Mouse (Mus musculus): ENCODE results near the gene Samd10. TPM values are rescaled to one million over a fixed set of nuclear protein-coding genes. Genes with fewer than 3 reads are reported as not detected.

Samd10 gene
- polyA plus RNA-seq, 1 experiment from 2014 or later = 52.0 TPM

DNA sequence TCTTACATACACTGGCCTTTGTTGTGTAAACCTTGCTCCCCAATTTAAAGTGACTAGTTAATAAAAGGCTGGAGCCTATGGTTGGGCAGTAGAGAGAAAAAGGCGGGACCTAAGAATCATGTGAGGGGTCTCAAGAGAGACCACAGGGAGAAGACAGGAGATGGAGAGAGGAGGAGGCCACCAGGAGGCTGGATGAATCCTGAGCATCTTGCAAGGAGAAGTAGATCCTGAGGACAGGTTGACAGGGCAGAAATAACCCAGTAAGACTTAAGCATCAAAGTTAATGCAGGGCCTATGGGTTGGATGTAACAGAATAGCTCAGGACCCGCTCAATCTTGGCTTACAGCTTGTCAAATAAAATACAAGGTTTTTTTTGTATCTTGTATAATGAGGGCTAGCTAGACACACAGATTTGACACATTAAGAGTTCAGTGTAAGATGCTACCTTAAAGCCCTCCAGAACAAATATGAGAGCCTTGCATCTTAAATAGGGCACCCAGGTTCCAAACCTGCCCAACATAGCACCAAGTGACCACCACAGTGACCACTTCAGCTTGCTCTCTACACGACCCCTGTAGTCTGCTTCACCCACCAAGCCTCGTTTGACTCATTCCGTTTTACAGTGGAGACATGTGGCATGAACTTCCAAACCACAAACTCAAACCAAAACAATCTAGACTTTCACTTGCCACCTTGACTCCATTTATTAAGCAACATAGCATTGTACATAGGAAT, 19.9 kb upstream of the Samd10 start:
- Histone ChIP-seq H3K27ac (ENCODE audit: low read depth, low read length) (no peak overlapping the region), H3K27me3 (ENCODE audit: control insufficient read depth, insufficient read depth, low read length) (no peaks in the 10 kb centered on the region), H3K9ac (ENCODE audit: low read length) (no peak overlapping the region), H3K4me3 (ENCODE audit: low read depth, low read length) (no peak overlapping the region), H3K9me3 (ENCODE audit: control insufficient read depth, low read length) (no peaks in the 10 kb centered on the region), H3K36me3 (ENCODE audit: control insufficient read depth, insufficient read depth, low read length) (peaks cover 7% of the 10 kb centered on the region; the same call in 1 of the 2 replicates), H3K4me1 (replicated peaks; ENCODE audit: control insufficient read depth, insufficient read depth, low read length) (no peaks in the 10 kb centered on the region), H3K4me2 (ENCODE audit: low read depth, low read length, severe bottlenecking) (no peak overlapping the region)
- DNase-seq (ENCODE audit: low spot score) (no peak), ATAC-seq (replicated peaks; ENCODE audit: low FRiP score) (no peak)
- 90% methylated on average over 5 of the region's 5 CpGs for WGBS

DNA sequence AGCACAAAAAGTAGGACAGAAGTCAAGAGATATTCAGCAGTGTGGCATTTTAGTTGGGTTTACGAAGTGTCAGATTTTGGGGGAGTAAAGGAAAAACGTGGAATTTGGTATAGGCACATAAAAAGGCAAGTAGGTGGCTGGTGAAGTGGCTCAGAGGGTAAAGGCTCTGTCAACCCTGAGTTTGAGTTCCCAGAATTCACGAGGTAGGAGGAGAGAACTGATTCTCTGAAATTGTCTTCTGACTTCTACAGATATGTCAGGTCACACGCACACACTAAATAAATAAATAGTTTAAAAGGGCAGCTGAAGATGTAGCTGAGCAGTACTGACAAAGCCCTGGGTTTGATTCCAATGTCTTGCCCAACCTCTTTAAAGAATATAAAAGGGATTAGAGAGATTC, 3.4 kb upstream of the Samd10 start:
- H3K4me2 ChIP-seq (ENCODE audit: low read depth, low read length, severe bottlenecking) = no peak overlapping the region
- WGBS = 84% methylated on average over 4 of the region's 4 CpGs
- ATAC-seq (replicated peaks; ENCODE audit: low FRiP score) (no peak), DNase-seq (ENCODE audit: low spot score) (no peak)
- no peak overlapping the region for H3K4me3 ChIP-seq (ENCODE audit: low read depth, low read length)
- H3K9ac ChIP-seq (ENCODE audit: low read length) = no peak overlapping the region
- no peak overlapping the region for H3K27ac ChIP-seq (ENCODE audit: low read depth, low read length)
- no peaks in the 10 kb centered on the region for H3K36me3 ChIP-seq (ENCODE audit: control insufficient read depth, insufficient read depth, low read length)
- H3K9me3 ChIP-seq (ENCODE audit: control insufficient read depth, low read length) = no peaks in the 10 kb centered on the region
- H3K4me1 ChIP-seq (replicated peaks; ENCODE audit: control insufficient read depth, insufficient read depth, low read length) = peaks cover 10% of the 10 kb centered on the region; the same call in 1 of the 2 replicates
- no peaks in the 10 kb centered on the region for H3K27me3 ChIP-seq (ENCODE audit: control insufficient read depth, insufficient read depth, low read length)

DNA sequence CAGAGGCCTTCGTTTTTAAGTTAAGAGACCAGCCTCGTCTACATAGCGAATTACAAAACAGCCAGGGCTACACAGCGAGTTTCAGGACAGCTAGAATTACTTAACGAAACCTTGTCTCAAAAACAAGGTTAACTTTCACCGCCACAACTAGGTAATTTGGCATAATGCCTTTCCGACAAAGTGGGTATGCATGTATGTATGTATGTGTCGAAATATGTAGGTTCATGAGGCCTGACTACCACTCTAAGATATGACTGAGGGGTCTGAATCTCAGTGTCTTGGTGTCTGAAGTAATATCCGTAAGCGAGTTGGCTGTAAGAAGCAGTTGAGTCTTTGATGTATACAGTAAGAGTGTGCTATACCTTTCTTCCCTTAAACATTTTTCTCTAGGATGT, 2.7 kb upstream of the Samd10 start:
- Histone ChIP-seq H3K4me3 (ENCODE audit: low read depth, low read length) (peak overlapping the region; percentile 64), H3K27me3 (ENCODE audit: control insufficient read depth, insufficient read depth, low read length) (no peaks in the 10 kb centered on the region), H3K9me3 (ENCODE audit: control insufficient read depth, low read length) (no peaks in the 10 kb centered on the region), H3K4me1 (replicated peaks; ENCODE audit: control insufficient read depth, insufficient read depth, low read length) (peaks cover 10% of the 10 kb centered on the region; the same call in 1 of the 2 replicates), H3K27ac (ENCODE audit: low read depth, low read length) (no peak overlapping the region), H3K9ac (ENCODE audit: low read length) (peak overlapping the region; percentile 71), H3K4me2 (ENCODE audit: low read depth, low read length, severe bottlenecking) (peak overlapping the region; percentile 92), H3K36me3 (ENCODE audit: control insufficient read depth, insufficient read depth, low read length) (no peaks in the 10 kb centered on the region)
- ATAC-seq (replicated peaks; ENCODE audit: low FRiP score) = no peak
- WGBS = 29% methylated on average over 10 of the region's 10 CpGs
- no peak for DNase-seq (ENCODE audit: low spot score)

DNA sequence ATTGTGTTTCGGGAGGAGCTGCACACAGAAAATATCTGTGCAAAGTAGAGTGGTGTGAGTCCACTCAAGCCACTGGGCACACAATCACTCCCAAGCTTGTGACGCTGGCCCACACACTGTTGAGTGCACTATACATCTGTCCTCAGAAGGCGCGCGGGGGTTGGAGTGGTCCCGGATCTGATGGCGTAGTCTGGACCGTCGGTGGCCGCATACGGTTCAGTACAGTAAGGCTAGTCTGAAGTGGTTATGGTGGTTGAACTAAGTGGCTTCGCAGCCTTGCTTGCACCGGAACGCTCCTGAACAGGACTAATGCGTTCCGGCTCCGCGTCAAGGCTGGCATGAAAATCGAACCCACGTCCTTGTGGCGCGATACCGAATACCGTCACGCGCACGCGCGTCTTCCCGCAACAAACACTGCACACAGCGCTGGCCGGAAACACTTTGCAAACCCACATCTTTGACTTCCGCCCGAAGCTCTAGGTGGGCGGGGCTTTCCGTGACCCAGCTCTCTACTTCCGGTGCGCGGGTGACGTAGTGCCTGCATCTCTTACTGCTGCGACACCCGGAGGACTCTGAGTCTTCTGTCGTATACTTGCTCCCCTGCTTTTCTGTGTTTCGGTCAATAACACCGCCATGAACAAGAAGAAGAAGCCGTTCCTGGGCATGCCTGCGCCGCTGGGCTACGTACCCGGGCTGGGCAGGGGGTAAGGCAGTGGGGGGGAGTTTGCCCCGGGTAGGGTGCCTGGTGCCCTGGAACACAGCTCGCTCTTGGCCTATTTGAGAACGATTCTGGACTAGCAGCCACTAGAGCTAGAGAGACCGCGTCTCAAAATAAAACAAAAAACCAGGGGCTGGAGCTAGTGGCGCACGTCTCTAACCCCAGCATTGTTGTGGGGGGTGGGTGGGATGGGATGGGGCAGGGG, 2.1 kb upstream of the Samd10 start:
- WGBS = 1% methylated on average over 57 of the region's 57 CpGs

DNA sequence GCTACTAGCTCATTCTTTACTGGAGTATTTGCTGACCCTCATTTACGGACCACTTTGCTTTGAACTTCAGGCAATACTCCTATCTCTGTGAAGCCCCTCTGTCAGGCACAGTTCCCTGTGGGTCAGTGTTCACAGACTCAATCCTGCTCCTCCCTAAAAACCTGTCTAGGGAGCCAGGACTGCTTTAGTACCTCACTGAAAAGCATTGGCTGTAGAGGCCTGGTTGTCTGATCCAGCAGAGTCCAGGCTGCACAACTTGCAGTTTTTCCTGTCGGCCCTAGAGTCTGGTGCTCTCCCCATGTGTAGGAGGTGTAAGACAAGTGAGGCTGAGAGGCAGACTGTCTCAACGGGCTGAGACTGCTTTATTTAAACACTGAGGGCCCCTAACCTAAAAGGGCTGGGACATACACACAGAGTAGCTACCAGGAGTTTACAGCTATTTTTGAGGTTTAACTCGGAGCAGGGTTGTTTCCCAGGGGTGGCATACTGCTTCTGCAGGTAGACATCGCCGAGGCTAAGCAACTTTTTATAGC, 1.3 kb upstream of the Samd10 start:
- Histone ChIP-seq H3K27me3 (ENCODE audit: control insufficient read depth, insufficient read depth, low read length) (no peaks in the 10 kb centered on the region), H3K27ac (ENCODE audit: low read depth, low read length) (no peak overlapping the region), H3K9ac (ENCODE audit: low read length) (peak overlapping the region; percentile 72), H3K9me3 (ENCODE audit: control insufficient read depth, low read length) (no peaks in the 10 kb centered on the region), H3K4me3 (ENCODE audit: low read depth, low read length) (peak overlapping the region; percentile 64), H3K36me3 (ENCODE audit: control insufficient read depth, insufficient read depth, low read length) (no peaks in the 10 kb centered on the region; the same call in 1 of the 2 replicates), H3K4me2 (ENCODE audit: low read depth, low read length, severe bottlenecking) (peak overlapping the region; percentile 92), H3K4me1 (replicated peaks; ENCODE audit: control insufficient read depth, insufficient read depth, low read length) (peaks cover 10% of the 10 kb centered on the region; the same call in 1 of the 2 replicates)
- ATAC-seq (replicated peaks; ENCODE audit: low FRiP score) (no peak), DNase-seq (ENCODE audit: low spot score) (no peak)
- WGBS = 68% methylated on average over 6 of the region's 6 CpGs

More for the DNA sequence above, 2.1 kb upstream of the Samd10 start:
- H3K9me3 ChIP-seq (ENCODE audit: control insufficient read depth, low read length) = no peaks in the 10 kb centered on the region
- ATAC-seq (replicated peaks; ENCODE audit: low FRiP score) (peak; percentile 94), DNase-seq (ENCODE audit: low spot score) (peak; percentile 98)
- H3K4me2 ChIP-seq (ENCODE audit: low read depth, low read length, severe bottlenecking) = peak overlapping the region; percentile 92
- peak overlapping the region; percentile 53; the same call in 1 of the 2 replicates for H3K27ac ChIP-seq (ENCODE audit: low read depth, low read length)
- peaks cover 10% of the 10 kb centered on the region; the same call in 1 of the 2 replicates for H3K4me1 ChIP-seq (replicated peaks; ENCODE audit: control insufficient read depth, insufficient read depth, low read length)
- H3K4me3 ChIP-seq (ENCODE audit: low read depth, low read length) = peak overlapping the region; percentile 64
- H3K36me3 ChIP-seq (ENCODE audit: control insufficient read depth, insufficient read depth, low read length) = no peaks in the 10 kb centered on the region; the same call in 1 of the 2 replicates
- H3K27me3 ChIP-seq (ENCODE audit: control insufficient read depth, insufficient read depth, low read length) = no peaks in the 10 kb centered on the region
- H3K9ac ChIP-seq (ENCODE audit: low read length) = peak overlapping the region; percentile 72

DNA sequence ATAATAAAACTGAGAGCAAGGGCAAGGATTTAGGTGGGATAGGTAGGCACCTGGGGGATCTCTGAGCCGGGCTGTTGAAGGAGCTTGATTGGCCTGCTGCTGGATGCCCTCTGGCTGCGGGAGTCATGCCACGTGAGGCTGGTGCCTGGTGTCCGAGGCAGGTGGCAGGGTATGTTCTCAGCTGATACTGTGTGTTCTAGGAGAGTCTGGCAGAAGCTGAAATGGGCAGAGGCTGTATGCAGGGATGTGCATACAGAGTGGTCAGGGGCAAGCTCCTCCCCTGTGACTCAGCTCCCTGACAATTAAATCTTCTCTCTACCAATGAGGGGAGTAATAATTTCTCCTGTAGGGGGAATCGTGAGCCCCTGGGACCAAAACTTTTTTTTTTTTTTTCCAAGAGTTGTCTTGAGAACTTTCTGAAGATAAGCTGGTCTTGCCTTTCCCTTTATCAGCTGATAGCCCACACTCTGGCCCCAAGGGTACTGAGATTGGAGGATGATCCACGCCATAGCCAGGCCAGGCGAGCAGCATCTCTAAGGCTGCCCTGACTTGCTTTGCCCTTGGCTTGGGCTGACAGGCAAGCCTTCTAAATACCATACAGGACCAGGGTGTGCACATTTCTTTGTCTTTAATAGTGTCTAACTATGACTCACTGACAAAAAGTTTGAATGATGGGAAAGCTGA, 1.5 kb downstream of the Samd10 start:
- no peak overlapping the region for H3K27ac ChIP-seq (ENCODE audit: low read depth, low read length)
- no peak overlapping the region for H3K4me2 ChIP-seq (ENCODE audit: low read depth, low read length, severe bottlenecking)
- no peak overlapping the region for H3K9ac ChIP-seq (ENCODE audit: low read length)
- 69% methylated on average over 7 of the region's 7 CpGs for WGBS
- DNase-seq (ENCODE audit: low spot score) (no peak), ATAC-seq (replicated peaks; ENCODE audit: low FRiP score) (no peak)
- H3K4me1 ChIP-seq (replicated peaks; ENCODE audit: control insufficient read depth, insufficient read depth, low read length) = peaks cover 13% of the 10 kb centered on the region; the same call in 1 of the 2 replicates
- no peaks in the 10 kb centered on the region for H3K27me3 ChIP-seq (ENCODE audit: control insufficient read depth, insufficient read depth, low read length)
- H3K9me3 ChIP-seq (ENCODE audit: control insufficient read depth, low read length) = no peaks in the 10 kb centered on the region
- no peaks in the 10 kb centered on the region; the same call in 1 of the 2 replicates for H3K36me3 ChIP-seq (ENCODE audit: control insufficient read depth, insufficient read depth, low read length)
- H3K4me3 ChIP-seq (ENCODE audit: low read depth, low read length) = no peak overlapping the region

DNA sequence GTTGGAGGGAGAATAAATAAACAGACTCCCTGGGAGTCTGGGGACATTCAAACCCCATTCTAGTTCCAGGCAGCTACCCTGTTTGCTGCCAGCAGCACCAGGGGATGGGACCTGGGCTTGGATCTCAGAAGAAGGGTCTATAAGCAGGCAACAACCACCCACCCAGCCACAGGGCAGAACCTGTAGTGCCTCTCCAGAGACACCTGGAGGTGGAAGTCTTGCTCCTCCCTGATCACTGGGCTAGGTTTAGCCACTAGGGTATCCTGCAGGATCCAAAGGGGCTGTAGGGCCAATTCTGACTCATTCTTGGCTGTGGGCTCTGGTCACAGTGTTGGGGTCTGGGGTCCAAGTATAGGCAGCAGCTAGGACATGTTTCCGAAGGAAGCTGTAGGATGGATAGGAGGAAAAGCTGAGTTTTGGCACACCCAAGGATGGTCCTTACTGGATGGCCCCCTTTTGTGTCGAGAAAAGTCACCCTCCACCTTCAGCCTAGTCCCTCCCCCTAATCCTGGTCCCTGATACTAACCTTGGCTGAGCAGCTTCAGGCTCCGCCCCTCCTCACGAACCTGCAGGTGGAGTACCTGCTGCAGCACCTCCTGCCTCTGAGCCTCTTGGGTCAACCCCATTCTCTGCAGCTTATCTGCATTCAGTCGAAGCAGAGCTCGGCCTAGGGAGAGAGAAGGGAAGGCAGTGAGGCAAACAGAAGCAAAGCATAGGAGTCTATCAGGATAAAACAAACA, 2.6 kb downstream of the Samd10 start:
- 56% methylated on average over 6 of the region's 6 CpGs for WGBS
- H3K4me1 ChIP-seq (replicated peaks; ENCODE audit: control insufficient read depth, insufficient read depth, low read length) = peaks cover 11% of the 10 kb centered on the region; the same call in 1 of the 2 replicates
- no peak for DNase-seq (ENCODE audit: low spot score)

More for the DNA sequence above, 2.6 kb downstream of the Samd10 start:
- H3K27ac ChIP-seq (ENCODE audit: low read depth, low read length) = no peak overlapping the region
- ATAC-seq (replicated peaks; ENCODE audit: low FRiP score) = no peak
- H3K9me3 ChIP-seq (ENCODE audit: control insufficient read depth, low read length) = no peaks in the 10 kb centered on the region
- no peak overlapping the region for H3K9ac ChIP-seq (ENCODE audit: low read length)
- H3K4me2 ChIP-seq (ENCODE audit: low read depth, low read length, severe bottlenecking) = no peak overlapping the region
- no peaks in the 10 kb centered on the region; the same call in 1 of the 2 replicates for H3K36me3 ChIP-seq (ENCODE audit: control insufficient read depth, insufficient read depth, low read length)
- no peak overlapping the region for H3K4me3 ChIP-seq (ENCODE audit: low read depth, low read length)
- no peaks in the 10 kb centered on the region for H3K27me3 ChIP-seq (ENCODE audit: control insufficient read depth, insufficient read depth, low read length)
